12 mouse cellular contexts compared by ENCODE assay signal in genomic region chr16:55515228-55515696, GRCm38 (mm10).
DNase-seq lines count a peak whose midpoint lies in the region; ATAC-seq lines count a peak whose summit lies in the region.
"Had no signal": no experiment of that assay in that cellular context is flagged by ENCODE, and none has a peak within 500 bp of the region (broad histone marks: within the 10 kb centered on the region; RNA-seq: fewer than 3 reads in every experiment).

No protein-coding gene starts in this region.

- no peak overlapping the region for H3K27ac ChIP-seq in kidney, embryonic 16.5 days (ENCODE audit: low read length)
- H3K27ac ChIP-seq in forebrain, embryonic 12.5 days = no peak overlapping the region
- H3K27ac ChIP-seq in limb, embryonic 12.5 days = no peak overlapping the region
- H3K27ac ChIP-seq: liver, embryonic 14.5 days had no signal

- WGBS in kidney, embryonic 16.5 days = 50% methylated on average over 16 of the region's 16 CpGs
- 16% methylated on average over 16 of the region's 16 CpGs for WGBS in forebrain, embryonic 12.5 days
- WGBS in limb, embryonic 12.5 days = 63% methylated on average over 16 of the region's 16 CpGs

- H3K9me3 ChIP-seq in kidney, embryonic 16.5 days (ENCODE audit: low read length) = no peaks in the 10 kb centered on the region
- H3K9me3 ChIP-seq in forebrain, embryonic 12.5 days = no peaks in the 10 kb centered on the region
- no peaks in the 10 kb centered on the region for H3K9me3 ChIP-seq in limb, embryonic 12.5 days

- no peaks in the 10 kb centered on the region for H3K36me3 ChIP-seq in kidney, embryonic 16.5 days (ENCODE audit: insufficient read depth, low read length)
- H3K36me3 ChIP-seq in forebrain, embryonic 12.5 days (replicated peaks) = no peaks in the 10 kb centered on the region
- H3K36me3 ChIP-seq in limb, embryonic 12.5 days = no peaks in the 10 kb centered on the region

- peak; percentile 61; the same call in 1 of the 2 replicates for ATAC-seq in kidney, embryonic 16.5 days (ENCODE audit: low FRiP score, low TSS enrichment)
- peak; percentile 81 for ATAC-seq in forebrain, embryonic 12.5 days (ENCODE audit: low FRiP score)
- no peak for ATAC-seq in limb, embryonic 12.5 days (ENCODE audit: insufficient number of reproducible peaks, insufficient read depth, low FRiP score, low TSS enrichment, low read depth)
- ATAC-seq in granulocyte monocyte progenitor cell, adult 5-6 weeks (replicated peaks; ENCODE audit: poor library complexity, severe bottlenecking) = no peak
- ATAC-seq: intestine, postnatal 0 days had no signal

- no peak overlapping the region for H3K9ac ChIP-seq in kidney, embryonic 16.5 days (replicated peaks; ENCODE audit: low read length)
- peak overlapping the region; percentile 44 for H3K9ac ChIP-seq in forebrain, embryonic 12.5 days
- no peak overlapping the region for H3K9ac ChIP-seq in limb, embryonic 12.5 days (replicated peaks)
- H3K9ac ChIP-seq: liver, embryonic 14.5 days had no signal

- DNase-seq in kidney, adult 11 months = no peak
- DNase-seq in retina, postnatal 1 day = peak; percentile 55
- DNase-seq in spleen, postnatal 36 days (ENCODE audit: low spot score in 2 of 2) = no peak
- DNase-seq in spleen, postnatal 10 days (ENCODE audit: low spot score in 2 of 2) = no peak
- DNase-seq: right cerebral cortex, postnatal 14 days; thymus, adult 18-20 months had no signal

- no peaks in the 10 kb centered on the region for H3K27me3 ChIP-seq in kidney, embryonic 16.5 days (ENCODE audit: insufficient read depth, low read length)
- no peaks in the 10 kb centered on the region for H3K27me3 ChIP-seq in forebrain, embryonic 12.5 days
- no peaks in the 10 kb centered on the region for H3K27me3 ChIP-seq in limb, embryonic 12.5 days

- no peak overlapping the region for H3K4me3 ChIP-seq in kidney, embryonic 16.5 days (ENCODE audit: low read length)
- peak overlapping the region; percentile 29 for H3K4me3 ChIP-seq in forebrain, embryonic 12.5 days (replicated peaks)
- no peak overlapping the region for H3K4me3 ChIP-seq in limb, embryonic 12.5 days (replicated peaks)

- H3K4me1 ChIP-seq in kidney, embryonic 16.5 days (ENCODE audit: insufficient read depth, low read length) = no peaks in the 10 kb centered on the region
- H3K4me1 ChIP-seq in forebrain, embryonic 12.5 days = 0 out of 2 replicates have a peak, but pooled peaks cover 3% of the 10 kb centered on the region
- H3K4me1 ChIP-seq in limb, embryonic 12.5 days (replicated peaks) = no peaks in the 10 kb centered on the region

- 0 out of 2 replicates have a peak overlapping the region, but pooled peaks have one; percentile 6 for H3K4me2 ChIP-seq in kidney, embryonic 16.5 days (replicated peaks; ENCODE audit: low read depth, low read length)
- H3K4me2 ChIP-seq in forebrain, embryonic 12.5 days = peak overlapping the region; percentile 54
- peak overlapping the region; percentile 13; the same call in 1 of the 2 replicates for H3K4me2 ChIP-seq in limb, embryonic 12.5 days

Comparison
In these comparisons a context has a peak if more than half of its experiments do, and no peak if none do; other contexts are left out.
1. ATAC-seq: peak in kidney, embryonic 16.5 days (single experiment) and forebrain, embryonic 12.5 days (single experiment); none in limb, embryonic 12.5 days (single experiment) and granulocyte monocyte progenitor cell, adult 5-6 weeks (single experiment).
2. Peak in every context shown above with its lines, with median percentiles within 50 percentile points of each other: H3K4me2 ChIP-seq.